Mouse (Mus musculus) ES-E14 (cell line): Measurements from ENCODE around the gene Vmn2r85.

Experiments used
- CHD2 ChIP-seq: IDR thresholded peaks from 2 replicates; pipeline ENCODE4 v1.6.1; 2014; ENCODE audit warnings: mild to moderate bottlenecking, low read depth, low read length, inconsistent platforms
- HCFC1 ChIP-seq: IDR thresholded peaks from 2 replicates; pipeline ENCODE4 v1.6.1; 2012; ENCODE audit warnings: low read length, inconsistent platforms, borderline replicate concordance; ENCODE audit not compliant: insufficient read depth
- MAFK ChIP-seq: IDR thresholded peaks from 2 replicates; pipeline ENCODE4 v1.6.1; 2014; ENCODE audit warnings: mild to moderate bottlenecking, low read depth, low read length, inconsistent platforms; ENCODE audit not compliant: insufficient read depth
- ZC3H11A ChIP-seq: IDR thresholded peaks from 2 replicates; pipeline ENCODE4 v1.6.1; 2012; ENCODE audit warnings: low read depth, mild to moderate bottlenecking, inconsistent platforms, low read length, borderline replicate concordance
- ZNF384 ChIP-seq: IDR thresholded peaks from 2 replicates; pipeline ENCODE4 v1.6.1; 2012; ENCODE audit warnings: low read depth, low read length, inconsistent platforms

GRCm38 (mm10) chr10:130372491-130373173, 56.9 kb downstream of the Vmn2r85 start:
- TF ChIP-seq HCFC1 (no peak), ZC3H11A (no peak), ZNF384 (no peak), MAFK (no peak), CHD2 (no peak)
